In genomic region chr3:88831177-88832121, GRCm38 (mm10) we compare ENCODE assay signal across 8 mouse cellular contexts. TPM values are rescaled to one million over a fixed set of nuclear protein-coding genes. Genes with fewer than 3 reads are reported as not detected.
DNase-seq lines count a peak whose midpoint lies in the region; ATAC-seq lines count a peak whose summit lies in the region.
"Not testable (repeated sequence)": the region's sequence is repeated elsewhere in the genome, so short reads cannot be mapped to it uniquely, and the experiment has no call there.

No protein-coding gene starts in this region.

- H3K4me1 ChIP-seq in hindbrain, embryonic 13.5 days (replicated peaks); neural tube, embryonic 13.5 days (replicated peaks): not testable (repeated sequence)

- not testable (repeated sequence) for H3K27me3 ChIP-seq in hindbrain, embryonic 13.5 days; neural tube, embryonic 13.5 days

- DNase-seq in R1 (ENCODE audit: low read depth, low spot score): peak; percentile 63
- peak; percentile 47 to 84 for DNase-seq in cerebellum, postnatal 4 days (ENCODE audit: low spot score in 2 of 2)
- peak; percentile 35 for DNase-seq in gastrocnemius, adult 18-20 months (ENCODE audit: low spot score)
- peak; percentile 91 for DNase-seq in layer of hippocampus, adult 9-11 months
- DNase-seq in lung, adult 18-20 months: peak; percentile 42 to 55
- DNase-seq in telencephalon, adult 2 months (ENCODE audit: low read depth, low spot score): peak; percentile 67

- peak overlapping the region; percentile 53 for H3K4me3 ChIP-seq in hindbrain, embryonic 13.5 days
- H3K4me3 ChIP-seq in neural tube, embryonic 13.5 days: peak overlapping the region; percentile 45

- H3K36me3 ChIP-seq in hindbrain, embryonic 13.5 days; neural tube, embryonic 13.5 days: not testable (repeated sequence)

- peak overlapping the region; percentile 74 for H3K9ac ChIP-seq in hindbrain, embryonic 13.5 days
- H3K9ac ChIP-seq in neural tube, embryonic 13.5 days: peak overlapping the region; percentile 75

- ATAC-seq in hindbrain, embryonic 13.5 days (ENCODE audit: low FRiP score): peak; percentile 75
- peak; percentile 78 for ATAC-seq in neural tube, embryonic 13.5 days (ENCODE audit: low read depth)

- peak overlapping the region; percentile 94 for H3K27ac ChIP-seq in hindbrain, embryonic 13.5 days
- peak overlapping the region; percentile 92 for H3K27ac ChIP-seq in neural tube, embryonic 13.5 days (replicated peaks)

- not testable (repeated sequence) for H3K9me3 ChIP-seq in hindbrain, embryonic 13.5 days; neural tube, embryonic 13.5 days

- peak overlapping the region; percentile 53 for H3K4me2 ChIP-seq in hindbrain, embryonic 13.5 days
- H3K4me2 ChIP-seq in neural tube, embryonic 13.5 days: peak overlapping the region; percentile 50

- WGBS in hindbrain, embryonic 13.5 days: 6% methylated on average over 16 of the region's 28 CpGs
- WGBS in neural tube, embryonic 13.5 days: 0% methylated on average over 22 of the region's 28 CpGs

RNA-seq across cellular contexts. Expression of gene Gon4l, which starts 3.6 kb away (rescaled TPM):
- total RNA-seq in gastrocnemius, adult 18-20 months (2021): 10 to 100 TPM; 13.4 to 13.7 TPM
- 13.0 and 13.9 TPM in 2 replicates for polyA plus RNA-seq in hindbrain, embryonic 13.5 days (2015; fragmentation: Nextera tagmentation; extraction: Ambion mirVana)
- polyA plus RNA-seq in neural tube, embryonic 13.5 days (2015; fragmentation: Nextera tagmentation; extraction: Ambion mirVana): 11.5 and 12.3 TPM in 2 replicates

RNA-seq across cellular contexts. Expression of gene Syt11, which starts 56.5 kb away (rescaled TPM):
- 1 to 10 TPM; 3.7 to 4.6 TPM for total RNA-seq in gastrocnemius, adult 18-20 months (2021)
- 212 and 215 TPM in 2 replicates for polyA plus RNA-seq in hindbrain, embryonic 13.5 days (2015; fragmentation: Nextera tagmentation; extraction: Ambion mirVana)
- polyA plus RNA-seq in neural tube, embryonic 13.5 days (2015; fragmentation: Nextera tagmentation; extraction: Ambion mirVana): 234 and 259 TPM in 2 replicates

Comparison
In these comparisons a context has a peak if more than half of its experiments do, and no peak if none do; other contexts are left out.
1. Peak in every context shown above with its lines: DNase-seq, ATAC-seq, H3K4me3 ChIP-seq and H3K27ac ChIP-seq.
2. DNase-seq: peak in every context shown above with its lines; median percentile 91 in layer of hippocampus, adult 9-11 months; 67 in telencephalon, adult 2 months; 66 in cerebellum, postnatal 4 days; 63 in R1; 48 in lung, adult 18-20 months; 35 in gastrocnemius, adult 18-20 months.